10 mouse cellular contexts compared by ENCODE assay signal in the genomic region with DNA sequence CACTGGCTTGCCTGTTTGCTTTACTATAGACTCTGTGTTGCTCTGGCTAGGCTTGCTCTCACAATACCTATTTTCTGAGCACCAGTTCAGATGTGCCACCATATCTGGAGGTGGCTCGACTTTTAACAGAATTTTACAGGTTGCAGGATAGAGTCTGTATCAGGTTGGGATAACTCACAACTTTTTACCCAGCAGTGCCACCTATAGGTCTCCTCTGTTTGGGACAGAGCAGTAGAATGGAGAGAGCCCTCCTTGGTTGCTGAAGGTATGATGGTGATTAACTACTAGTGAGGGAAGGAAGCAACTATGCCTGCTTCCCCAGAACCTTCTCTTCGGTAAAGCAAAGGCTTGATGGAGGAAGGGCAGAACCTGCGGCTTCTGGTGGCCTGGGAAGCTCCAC. TPM values are rescaled to one million over a fixed set of nuclear protein-coding genes. Genes with fewer than 3 reads are reported as not detected.
A peak's percentile ranks its signal among the peaks of the same experiment; 100 is the strongest.
DNase-seq lines count a peak whose midpoint lies in the region; ATAC-seq and TF ChIP-seq lines count a peak whose summit lies in the region.
"Had no signal": no experiment of that assay in that cellular context is flagged by ENCODE, and none has a peak within 500 bp of the region (broad histone marks: within the 10 kb centered on the region; RNA-seq: fewer than 3 reads in every experiment).

No protein-coding gene starts in this region.

- H3K9ac ChIP-seq in forebrain, postnatal 0 days, result no peak overlapping the region
- no peak overlapping the region for H3K9ac ChIP-seq in forebrain, embryonic 15.5 days (replicated peaks)
- H3K9ac ChIP-seq: heart, embryonic 12.5 days had no signal

- WGBS in forebrain, postnatal 0 days, result 71% methylated on average over 3 of the region's 3 CpGs
- 71% methylated on average over 3 of the region's 3 CpGs for WGBS in forebrain, embryonic 15.5 days

- TF ChIP-seq CTCF in forebrain, postnatal 0 days (IDR thresholded peaks at IDR 0.05; ENCODE audit: low read depth), result peak; percentile 43

- no peak overlapping the region for H3K4me2 ChIP-seq in forebrain, postnatal 0 days (ENCODE audit: low read depth)
- H3K4me2 ChIP-seq in forebrain, embryonic 15.5 days (replicated peaks), result no peak overlapping the region
- H3K4me2 ChIP-seq: heart, embryonic 12.5 days had no signal

- no peaks in the 10 kb centered on the region for H3K27me3 ChIP-seq in forebrain, postnatal 0 days (ENCODE audit: insufficient read depth, low read length)
- H3K27me3 ChIP-seq in forebrain, embryonic 15.5 days, result no peaks in the 10 kb centered on the region
- H3K27me3 ChIP-seq: heart, embryonic 12.5 days had no signal

- no peaks in the 10 kb centered on the region for H3K36me3 ChIP-seq in forebrain, postnatal 0 days (ENCODE audit: insufficient read depth)
- no peaks in the 10 kb centered on the region for H3K36me3 ChIP-seq in forebrain, embryonic 15.5 days
- H3K36me3 ChIP-seq: heart, embryonic 12.5 days had no signal

- no peaks in the 10 kb centered on the region for H3K4me1 ChIP-seq in forebrain, postnatal 0 days (ENCODE audit: insufficient read depth)
- H3K4me1 ChIP-seq in forebrain, embryonic 15.5 days, result no peaks in the 10 kb centered on the region
- H3K4me1 ChIP-seq: heart, embryonic 12.5 days had no signal

- no peak overlapping the region for H3K4me3 ChIP-seq in forebrain, postnatal 0 days (ENCODE audit: low read depth, low read length)
- no peak overlapping the region for H3K4me3 ChIP-seq in forebrain, embryonic 15.5 days
- H3K4me3 ChIP-seq: heart, embryonic 12.5 days had no signal

- H3K9me3 ChIP-seq in forebrain, postnatal 0 days (ENCODE audit: low read length), result no peaks in the 10 kb centered on the region
- H3K9me3 ChIP-seq in forebrain, embryonic 15.5 days, result no peaks in the 10 kb centered on the region
- H3K9me3 ChIP-seq: heart, embryonic 12.5 days had no signal

- ATAC-seq in forebrain, postnatal 0 days, result no peak
- ATAC-seq in forebrain, embryonic 15.5 days (replicated peaks), result no peak

- intact Hi-C loops in left cerebral cortex, postnatal 14 days (cut with DNase I), result no loop called here

- DNase-seq in forebrain, postnatal 0 days, result peak; percentile 10
- DNase-seq in left cerebral cortex, postnatal 14 days (ENCODE audit: low spot score in 2 of 2), result peak; percentile 16 to 17
- DNase-seq in left cerebral cortex, adult 8-10 months (ENCODE audit: low spot score in 2 of 2), result no peak
- DNase-seq in adipocyte (ENCODE audit: low spot score), result peak; percentile 4
- peak; percentile 48 for DNase-seq in lung, postnatal 10 days
- no peak for DNase-seq in layer of hippocampus, adult 9-11 months
- DNase-seq: right cerebral cortex, postnatal 25 days; thymus, postnatal 14 days had no signal

- H3K27ac ChIP-seq in forebrain, postnatal 0 days (ENCODE audit: low read depth, low read length), result no peak overlapping the region
- no peak overlapping the region for H3K27ac ChIP-seq in forebrain, embryonic 15.5 days (replicated peaks)

RNA-seq across cellular contexts. Expression of a gene that starts 35.0 kb away (rescaled TPM):
- 9.9 and 12.4 TPM in 2 replicates for total RNA-seq in forebrain, postnatal 0 days (2014; rRNA removed)
- polyA plus RNA-seq in forebrain, postnatal 0 days (2015; fragmentation: Nextera tagmentation; extraction: Ambion mirVana), result 1.6 and 3.4 TPM in 2 replicates
- polyA plus RNA-seq in forebrain, embryonic 15.5 days (2015; fragmentation: Nextera tagmentation; extraction: Ambion mirVana), result 1.8 and 1.9 TPM in 2 replicates
- total RNA-seq in left cerebral cortex, postnatal 14 days (2021), result 10 to 100 TPM; 14.5 to 14.6 TPM
- total RNA-seq in left cerebral cortex, adult 8-10 months (2022), result 10 to 100 TPM; 24.7 to 31.9 (median 29.3) TPM

Comparison
In these comparisons a context has a peak if more than half of its experiments do, and no peak if none do; other contexts are left out.
1. DNase-seq: peak in forebrain, postnatal 0 days (single experiment), left cerebral cortex, postnatal 14 days (2 of 2), adipocyte (single experiment) and lung, postnatal 10 days (single experiment); none in left cerebral cortex, adult 8-10 months (0 of 2) and layer of hippocampus, adult 9-11 months (single experiment).